Mouse (Mus musculus) myocyte (in vitro differentiated cells): ENCODE results near the gene Mrpl54. TPM values are rescaled to one million over a fixed set of nuclear protein-coding genes. Genes with fewer than 3 reads are reported as not detected.

ENCODE experiments used
- H3K27me3 ChIP-seq: one replicate; pipeline ENCODE4 v1.6.1; 2011; ENCODE audit not compliant: control insufficient read depth, insufficient read depth, insufficient read length
- H3K36me3 ChIP-seq: one replicate; pipeline ENCODE4 v1.6.1; 2011; ENCODE audit not compliant: control insufficient read depth, insufficient read depth
- H3K4me2 ChIP-seq: one replicate; pipeline ENCODE4 v1.6.1; 2011; ENCODE audit warnings: low read depth, control low read depth
- H3K4me3 ChIP-seq: one replicate; pipeline ENCODE4 v1.5.1; 2011; ENCODE audit warnings: mild to moderate bottlenecking, control low read depth, moderate library complexity
- H3K79me2 ChIP-seq: one replicate; pipeline ENCODE4 v1.6.1; 2011; ENCODE audit not compliant: control insufficient read depth, insufficient read depth
- H3ac ChIP-seq: one replicate; pipeline ENCODE4 v1.6.1; 2011; ENCODE audit not compliant: control insufficient read depth, insufficient read length
- CEBPB ChIP-seq: IDR thresholded peaks from 2 replicates; pipeline ENCODE4 v1.6.1; 2011; ENCODE audit warnings: mild to moderate bottlenecking, moderate library complexity; ENCODE audit not compliant: poor library complexity, insufficient read depth, severe bottlenecking
- E2F4 ChIP-seq: IDR thresholded peaks from one replicate; pipeline ENCODE4 v1.6.1; 2011; ENCODE audit warnings: mild to moderate bottlenecking, control low read depth, moderate library complexity; ENCODE audit not compliant: insufficient read depth
- MAX ChIP-seq: IDR thresholded peaks from one replicate; pipeline ENCODE4 v1.6.1; 2011; ENCODE audit warnings: low read depth, mild to moderate bottlenecking, control low read depth
- MYOD1 ChIP-seq, 3 experiments: IDR thresholded peaks; one replicate each; pipeline ENCODE4 v1.6.1; 2011; ENCODE audit warnings: control low read depth in 2 of 3, low read depth in 2 of 3, mild to moderate bottlenecking in 2 of 3, moderate library complexity in 1 of 3; ENCODE audit not compliant: insufficient read length in 2 of 3, control insufficient read depth in 1 of 3
- MYOG ChIP-seq, 3 experiments: IDR thresholded peaks; one replicate each; pipeline ENCODE4 v1.6.1; 2011; ENCODE audit warnings: control low read depth in 2 of 3, low read depth in 2 of 3, mild to moderate bottlenecking in 2 of 3; ENCODE audit not compliant: insufficient read length in 2 of 3, control insufficient read depth in 1 of 3, insufficient read depth in 1 of 3
- POLR2A ChIP-seq: IDR thresholded peaks from one replicate; pipeline ENCODE4 v1.6.1; 2011; ENCODE audit warnings: low read depth, mild to moderate bottlenecking, control low read depth, moderate library complexity; ENCODE audit not compliant: insufficient read length
- POLR2AphosphoS2 ChIP-seq: IDR thresholded peaks from one replicate; pipeline ENCODE4 v1.6.1; 2011; ENCODE audit warnings: low read depth, control low read depth; ENCODE audit not compliant: insufficient read length
- REST ChIP-seq: IDR thresholded peaks from one replicate; pipeline ENCODE4 v1.6.1; 2011; ENCODE audit warnings: mild to moderate bottlenecking, control low read depth, moderate library complexity; ENCODE audit not compliant: insufficient read depth, insufficient read length
- SRF ChIP-seq: IDR thresholded peaks from one replicate; pipeline ENCODE4 v1.6.1; 2011; ENCODE audit warnings: low read depth; ENCODE audit not compliant: control insufficient read depth, insufficient read length
- TCF12 ChIP-seq: IDR thresholded peaks from one replicate; pipeline ENCODE4 v1.6.1; 2011; ENCODE audit warnings: mild to moderate bottlenecking, control low read depth; ENCODE audit not compliant: poor library complexity, insufficient read depth, severe bottlenecking
- TCF3 ChIP-seq: IDR thresholded peaks from one replicate; pipeline ENCODE4 v1.6.1; 2011; ENCODE audit warnings: low read depth, control low read depth; ENCODE audit not compliant: insufficient read length
- USF1 ChIP-seq: IDR thresholded peaks from one replicate; pipeline ENCODE4 v1.6.1; 2011; ENCODE audit warnings: low read depth, mild to moderate bottlenecking, control low read depth, moderate library complexity
- polyA plus RNA-seq: library from polyadenylated mRNA; unstranded; fragments of >200 nt; fragmentation: generic; extraction: Trizol; gene quantifications from one replicate; pipeline ENCODE4 v1.2.1, GENCODE M21; 2012; ENCODE audit warnings: missing spikeins

The Mrpl54 gene
- polyA plus RNA-seq, 1 experiment: 167 TPM

DNA sequence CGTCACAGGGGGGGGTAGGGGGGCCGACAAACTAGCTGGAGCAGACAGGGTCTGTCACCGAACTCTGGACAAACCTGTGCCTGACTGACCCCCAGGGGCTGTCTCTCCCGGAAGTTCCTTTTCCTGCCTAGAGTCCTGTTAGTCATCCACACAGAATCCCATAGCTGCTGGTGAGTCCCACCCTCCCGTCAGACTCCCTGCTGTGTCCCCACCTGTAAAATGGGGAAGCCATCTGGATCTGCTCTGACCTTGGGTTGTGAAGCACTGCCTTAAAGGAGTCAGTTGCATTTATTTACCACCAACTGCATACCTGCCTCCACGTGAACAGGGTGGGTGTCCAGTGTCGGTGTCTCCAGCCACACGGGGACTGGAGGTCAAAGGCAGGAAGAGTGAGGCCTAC, 27.7 kb upstream of the Mrpl54 start:
- H3K4me3 ChIP-seq: no peak overlapping the region
- no peaks in the 10 kb centered on the region for H3K27me3 ChIP-seq
- H3K79me2 ChIP-seq: peaks cover 52% of the 10 kb centered on the region
- H3ac ChIP-seq: peak overlapping the region; percentile 29
- no peak for TF ChIP-seq E2F4
- TF ChIP-seq REST: no peak
- TF ChIP-seq POLR2AphosphoS2: no peak
- TF ChIP-seq MYOG (IDR thresholded peaks at IDR 0.05; ENCODE audit: control insufficient read depth in 1 of 3, insufficient read depth in 1 of 3, insufficient read length in 2 of 3, low read depth in 2 of 3): no peak
- TF ChIP-seq TCF3: no peak
- TF ChIP-seq MYOD1 (IDR thresholded peaks at IDR 0.05; ENCODE audit: control insufficient read depth in 1 of 3, insufficient read length in 2 of 3, low read depth in 2 of 3): no peak
- TF ChIP-seq MAX: no peak
- no peak for TF ChIP-seq SRF
- TF ChIP-seq USF1: no peak
- TF ChIP-seq POLR2A: no peak
- no peak for TF ChIP-seq CEBPB
- TF ChIP-seq TCF12: no peak
- peak overlapping the region; percentile 99 for H3K4me2 ChIP-seq
- no peaks in the 10 kb centered on the region for H3K36me3 ChIP-seq

DNA sequence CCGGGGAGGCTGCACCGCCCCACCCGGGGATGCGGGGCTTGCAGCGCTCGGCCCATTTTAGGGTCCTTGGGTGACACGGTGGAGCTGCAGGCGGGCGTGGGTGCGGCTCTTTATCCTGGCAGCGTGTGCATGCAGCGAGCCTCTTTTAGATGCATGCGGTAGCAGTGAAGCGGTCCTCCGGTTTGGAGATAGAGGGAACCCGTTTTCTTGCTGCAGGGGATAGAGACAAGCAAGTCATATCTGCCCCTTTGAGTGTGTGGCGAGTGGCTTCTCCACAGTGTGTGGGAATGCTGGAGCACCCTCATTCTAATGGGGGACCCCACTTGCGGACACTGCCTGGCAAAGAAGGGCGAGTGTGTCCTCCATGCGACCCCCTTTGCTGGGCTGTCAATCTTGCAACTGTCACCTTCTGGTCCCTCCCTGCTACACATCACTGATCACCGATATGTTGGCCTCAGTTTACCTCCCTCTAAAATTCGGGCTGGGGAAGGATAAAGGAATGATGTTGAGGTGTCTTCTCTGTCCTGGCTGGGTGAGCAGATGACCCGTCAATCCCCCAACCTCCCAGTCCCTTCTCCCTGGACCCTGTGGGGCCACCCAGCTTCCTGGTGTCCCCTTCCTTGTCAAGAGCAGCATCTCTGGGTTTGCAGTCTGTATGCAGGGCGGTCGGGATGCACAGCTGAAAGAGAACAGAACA, 26.7 kb upstream of the Mrpl54 start:
- no peak for TF ChIP-seq CEBPB
- no peak for TF ChIP-seq SRF
- no peak for TF ChIP-seq TCF3
- TF ChIP-seq USF1: no peak
- no peak for TF ChIP-seq POLR2A
- TF ChIP-seq E2F4: no peak
- TF ChIP-seq MYOG (IDR thresholded peaks at IDR 0.05; ENCODE audit: control insufficient read depth in 1 of 3, insufficient read depth in 1 of 3, insufficient read length in 2 of 3, low read depth in 2 of 3): no peak
- TF ChIP-seq POLR2AphosphoS2: no peak
- TF ChIP-seq MAX: no peak
- no peak for TF ChIP-seq MYOD1 (IDR thresholded peaks at IDR 0.05; ENCODE audit: control insufficient read depth in 1 of 3, insufficient read length in 2 of 3, low read depth in 2 of 3)
- no peak for TF ChIP-seq REST
- TF ChIP-seq TCF12: no peak
- H3K4me2 ChIP-seq: peak overlapping the region; percentile 99
- no peaks in the 10 kb centered on the region for H3K27me3 ChIP-seq
- H3K36me3 ChIP-seq: no peaks in the 10 kb centered on the region
- H3K79me2 ChIP-seq: peaks cover 44% of the 10 kb centered on the region
- H3ac ChIP-seq: peak overlapping the region; percentile 29
- peak overlapping the region; percentile 37 for H3K4me3 ChIP-seq

DNA sequence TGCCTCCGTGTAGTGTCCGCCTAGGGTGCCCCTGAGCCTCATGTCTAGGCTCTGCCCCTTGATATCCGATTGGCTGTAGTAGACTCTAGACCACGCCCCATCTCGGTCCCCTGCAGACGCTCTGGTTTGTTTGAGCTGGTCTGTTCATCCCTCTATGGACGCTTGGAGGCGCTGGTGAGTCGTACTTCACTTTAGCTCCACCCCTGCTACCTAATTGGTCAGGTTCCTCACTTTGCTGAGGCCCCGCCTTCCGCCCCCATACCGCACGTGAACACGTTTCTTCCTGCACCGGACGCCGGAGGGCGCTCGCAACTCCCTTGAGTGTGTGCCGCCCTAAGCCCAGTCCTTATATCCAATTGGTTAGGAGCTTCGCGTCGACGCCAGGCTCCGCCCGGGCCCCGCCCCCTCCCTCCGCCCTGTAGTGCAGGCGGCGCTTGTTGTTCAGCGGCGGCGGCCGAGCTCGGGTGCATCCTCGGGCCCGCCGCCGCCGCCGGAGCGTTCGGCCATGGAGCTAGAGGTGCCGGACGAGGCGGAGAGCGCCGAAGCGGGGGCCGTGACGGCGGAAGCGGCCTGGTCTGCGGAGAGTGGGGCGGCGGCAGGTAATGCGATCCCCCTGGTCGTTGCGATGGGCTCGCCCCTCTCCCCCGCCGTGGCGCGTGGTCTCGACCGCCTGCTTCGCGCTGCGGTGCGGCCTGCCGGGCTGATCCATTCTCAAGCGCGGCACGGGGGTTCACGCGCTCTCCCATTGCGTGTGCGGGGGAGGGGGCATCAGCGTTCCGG, 26.0 kb upstream of the Mrpl54 start, which contains the start of gene Pip5k1c:
Gene Pip5k1c, plus strand, starts transcription at position 410 of the 780 bp plus-strand sequence.
- TF ChIP-seq MYOG (IDR thresholded peaks at IDR 0.05; ENCODE audit: control insufficient read depth in 1 of 3, insufficient read depth in 1 of 3, insufficient read length in 2 of 3, low read depth in 2 of 3): peak in 1 of 3 experiments; percentile 20
- TF ChIP-seq MYOD1 (IDR thresholded peaks at IDR 0.05; ENCODE audit: control insufficient read depth in 1 of 3, insufficient read length in 2 of 3, low read depth in 2 of 3): peak in 1 of 3 experiments; percentile 23
- peak; percentile 78 for TF ChIP-seq POLR2A
- peak; percentile 59 for TF ChIP-seq POLR2AphosphoS2
- TF ChIP-seq SRF: peak; percentile 68
- no peak for TF ChIP-seq E2F4
- no peak for TF ChIP-seq TCF12
- TF ChIP-seq USF1: peak; percentile 80
- H3K27me3 ChIP-seq: no peaks in the 10 kb centered on the region
- H3K4me3 ChIP-seq: peak within 1 kb of the TSS; percentile 37
- no peaks in the 10 kb centered on the region for H3K36me3 ChIP-seq
- H3K79me2 ChIP-seq: peaks cover 38% of the 10 kb centered on the region
- H3ac ChIP-seq: peak within 1 kb of the TSS; percentile 29
- peak within 1 kb of the TSS; percentile 99 for H3K4me2 ChIP-seq

DNA sequence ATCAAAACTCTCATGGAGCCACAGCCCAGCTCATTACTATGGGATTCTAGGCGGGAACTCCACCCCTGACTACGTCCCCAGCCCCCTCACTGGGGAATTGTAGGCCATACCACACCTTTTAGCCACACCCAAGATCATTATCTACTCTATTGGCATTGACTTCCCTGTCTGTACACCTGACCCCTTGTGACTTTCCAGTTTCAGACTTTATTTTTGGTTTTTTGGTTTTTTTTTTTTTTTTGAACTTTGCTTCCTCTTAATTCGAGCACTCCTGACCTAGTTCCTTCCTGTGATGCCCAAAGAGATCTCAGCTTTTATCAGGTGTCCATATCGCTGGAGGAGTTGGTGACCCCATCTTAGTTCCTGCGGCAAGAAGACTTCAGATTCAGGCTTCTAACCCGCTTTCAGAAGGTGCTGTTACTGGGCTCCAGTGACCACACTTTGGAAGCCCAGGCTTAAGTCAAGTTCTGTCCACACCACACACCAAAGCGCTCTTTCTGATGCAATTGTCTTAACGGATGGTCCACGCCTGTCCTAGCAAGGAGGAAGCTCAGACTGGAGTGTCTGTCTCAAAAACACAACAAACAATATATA, 24.9 kb upstream of the Mrpl54 start, which contains the start of gene Tjp3:
Gene Tjp3, minus strand, starts transcription at position 71 of the 594 bp plus-strand sequence.
- peak within 1 kb of the TSS; percentile 37 for H3K4me3 ChIP-seq
- H3K36me3 ChIP-seq: no peaks in the 10 kb centered on the region
- TF ChIP-seq SRF: no peak
- no peak for TF ChIP-seq MAX
- TF ChIP-seq POLR2AphosphoS2: no peak
- no peak for TF ChIP-seq TCF12
- TF ChIP-seq POLR2A: no peak
- no peak for TF ChIP-seq MYOG (IDR thresholded peaks at IDR 0.05; ENCODE audit: control insufficient read depth in 1 of 3, insufficient read depth in 1 of 3, insufficient read length in 2 of 3, low read depth in 2 of 3)
- TF ChIP-seq REST: no peak
- TF ChIP-seq CEBPB: no peak
- TF ChIP-seq E2F4: no peak
- no peak for TF ChIP-seq MYOD1 (IDR thresholded peaks at IDR 0.05; ENCODE audit: control insufficient read depth in 1 of 3, insufficient read length in 2 of 3, low read depth in 2 of 3)
- TF ChIP-seq USF1: no peak
- no peak for TF ChIP-seq TCF3
- H3K27me3 ChIP-seq: no peaks in the 10 kb centered on the region
- peak within 1 kb of the TSS; percentile 27 for H3K4me2 ChIP-seq
- H3K79me2 ChIP-seq: peaks cover 26% of the 10 kb centered on the region
- H3ac ChIP-seq: no peak within 1 kb of the TSS
